Mouse (Mus musculus) liver, embryonic 15.5 days (tissue): ENCODE measurements around the gene Cuta. TPM values are rescaled to one million over a fixed set of nuclear protein-coding genes. Genes with fewer than 3 reads are reported as not detected.
"Not testable (repeated sequence)": the region's sequence is repeated elsewhere in the genome, so short reads cannot be mapped to it uniquely, and the experiment has no call there.

Source experiments
- ATAC-seq: fragments of 200-750 bp; cut with Nextera tagmentation; 2 replicates; pipeline ENCODE4 v1.8.0; 2017; ENCODE audit warnings: moderate number of reproducible peaks, mild to moderate bottlenecking, moderate library complexity; ENCODE audit not compliant: insufficient read depth
- H3K27ac ChIP-seq: fragments of 300-500 bp; sonication (generic); replicated peaks from 2 replicates; pipeline ENCODE4 v1.5.1; 2015; ENCODE audit warnings: mild to moderate bottlenecking, inconsistent platforms
- H3K27me3 ChIP-seq: fragments of 300-500 bp; sonication (generic); 2 replicates; pipeline ENCODE4 v1.6.1; 2015; ENCODE audit warnings: mild to moderate bottlenecking, inconsistent platforms
- H3K36me3 ChIP-seq: fragments of 300-500 bp; sonication (generic); replicated peaks from 2 replicates; pipeline ENCODE4 v1.6.1; 2015; ENCODE audit warnings: moderate library complexity, mild to moderate bottlenecking, inconsistent platforms
- H3K4me1 ChIP-seq: fragments of 300-500 bp; sonication (generic); replicated peaks from 2 replicates; pipeline ENCODE4 v1.6.1; 2015; ENCODE audit warnings: inconsistent platforms
- H3K4me2 ChIP-seq: fragments of 300-500 bp; sonication (generic); 2 replicates; pipeline ENCODE4 v1.6.1; 2015; ENCODE audit warnings: moderate library complexity, mild to moderate bottlenecking, inconsistent platforms
- H3K4me3 ChIP-seq: fragments of 300-500 bp; sonication (generic); replicated peaks from 2 replicates; pipeline ENCODE4 v1.5.1; 2015; ENCODE audit warnings: mild to moderate bottlenecking, inconsistent platforms
- H3K9ac ChIP-seq: fragments of 300-500 bp; sonication (generic); 2 replicates; pipeline ENCODE4 v1.6.1; 2015; ENCODE audit warnings: moderate library complexity, mild to moderate bottlenecking, inconsistent platforms
- H3K9me3 ChIP-seq: fragments of 300-500 bp; sonication (generic); replicated peaks from 2 replicates; pipeline ENCODE4 v1.6.1; 2016; ENCODE audit warnings: inconsistent platforms
- WGBS: fragments of 180-500 bp; shearing (Covaris S2); methylation state at CpG from one replicate; pipeline ENCODE4 v1.1.7; 2015; ENCODE audit warnings: mixed read lengths; ENCODE audit not compliant: insufficient replicate concordance; 5-methylcytosine and 5-hydroxymethylcytosine counted together
- polyA plus RNA-seq: library from polyadenylated mRNA; unstranded; fragments of >200 nt; fragmentation: Nextera tagmentation; extraction: Ambion mirVana; gene quantifications from 2 replicates; pipeline ENCODE4 v1.2.1, GENCODE M21; 2015

The Cuta gene
- 85.9 and 86.7 TPM in 2 replicates for polyA plus RNA-seq

GRCm38 (mm10) chr17:26939178-26939972 lies at the start of gene Cuta:
Gene Cuta, minus strand, starts transcription at chr17:26939569.
- Histone ChIP-seq H3K27ac (peak within 1 kb of the TSS; percentile 96), H3K27me3 (no peaks in the 10 kb centered on the region), H3K4me1 (peaks cover 54% of the 10 kb centered on the region), H3K36me3 (peaks cover 35% of the 10 kb centered on the region), H3K9ac (peak within 1 kb of the TSS; percentile 83), H3K9me3 (no peaks in the 10 kb centered on the region), H3K4me2 (peak within 1 kb of the TSS; percentile 97), H3K4me3 (peak within 1 kb of the TSS; percentile 77)
- under 1% methylated on average over 69 of the region's 70 CpGs for WGBS
- ATAC-seq, result peak; percentile 92

DNA sequence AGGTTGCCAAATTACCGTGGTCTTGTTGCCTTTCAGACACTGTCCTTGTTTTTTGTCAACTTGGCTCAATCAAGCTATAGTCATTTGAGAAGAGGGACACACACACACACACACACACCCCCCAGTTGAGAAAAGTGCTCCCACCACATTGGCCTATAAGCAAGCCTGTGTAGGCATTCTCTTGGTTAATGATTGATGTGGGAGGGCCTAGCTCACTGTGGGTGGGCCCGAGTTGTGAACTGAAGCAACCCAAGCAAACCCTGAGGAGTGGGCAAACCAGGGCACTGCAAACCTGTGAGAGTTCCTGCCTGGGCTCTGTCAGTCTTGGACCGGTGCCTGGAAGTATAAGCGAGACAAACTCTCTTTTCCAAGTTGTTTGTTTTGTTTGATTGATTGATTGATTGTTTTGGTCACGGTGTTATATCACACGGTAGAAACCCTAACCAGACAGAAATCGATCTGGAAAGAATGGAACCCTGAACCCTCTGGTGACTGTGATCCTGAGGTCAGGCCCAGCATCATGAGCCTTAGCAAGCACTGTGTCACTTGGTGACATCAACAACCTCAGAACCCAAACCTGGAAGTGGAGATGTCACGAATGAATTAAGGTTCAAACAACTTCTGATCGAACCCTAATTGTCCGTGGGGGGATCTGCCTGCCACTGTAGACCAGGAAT lies 46.3 kb upstream of the Cuta start:
- Histone ChIP-seq H3K4me1 (0 out of 2 replicates have a peak, but pooled peaks cover 2% of the 10 kb centered on the region), H3K4me2 (no peak overlapping the region; the same call in 1 of the 2 replicates), H3K27me3 (no peaks in the 10 kb centered on the region), H3K27ac (no peak overlapping the region), H3K36me3 (no peaks in the 10 kb centered on the region), H3K9ac (no peak overlapping the region), H3K4me3 (no peak overlapping the region), H3K9me3 (no peaks in the 10 kb centered on the region)
- peak; percentile 73 for ATAC-seq
- 71% methylated on average over 10 of the region's 10 CpGs for WGBS

- ATAC-seq, result no peak
- Histone ChIP-seq H3K4me3 (no peak overlapping the region), H3K4me2 (no peak overlapping the region), H3K9ac (no peak overlapping the region), H3K9me3 (no peaks in the 10 kb centered on the region), H3K4me1 (0 out of 2 replicates have a peak, but pooled peaks cover 4% of the 10 kb centered on the region), H3K36me3 (peaks cover 1% of the 10 kb centered on the region), H3K27me3 (no peaks in the 10 kb centered on the region), H3K27ac (no peak overlapping the region)
- WGBS, result 76% methylated on average over 4 of the region's 4 CpGs
These were observed 44.0 kb upstream of the Cuta start for GRCm38 (mm10) chr17:26983382-26983781.

GRCm38 (mm10) chr17:26981050-26981449 lies 41.7 kb upstream of the Cuta start:
- Histone ChIP-seq H3K27ac (no peak overlapping the region), H3K27me3 (no peaks in the 10 kb centered on the region), H3K4me1 (0 out of 2 replicates have a peak, but pooled peaks cover 7% of the 10 kb centered on the region), H3K9me3 (no peaks in the 10 kb centered on the region), H3K36me3 (peaks cover 21% of the 10 kb centered on the region), H3K4me2 (no peak overlapping the region), H3K4me3 (no peak overlapping the region), H3K9ac (no peak overlapping the region)
- WGBS, result 18% methylated on average over 2 of the region's 2 CpGs
- no peak for ATAC-seq

DNA sequence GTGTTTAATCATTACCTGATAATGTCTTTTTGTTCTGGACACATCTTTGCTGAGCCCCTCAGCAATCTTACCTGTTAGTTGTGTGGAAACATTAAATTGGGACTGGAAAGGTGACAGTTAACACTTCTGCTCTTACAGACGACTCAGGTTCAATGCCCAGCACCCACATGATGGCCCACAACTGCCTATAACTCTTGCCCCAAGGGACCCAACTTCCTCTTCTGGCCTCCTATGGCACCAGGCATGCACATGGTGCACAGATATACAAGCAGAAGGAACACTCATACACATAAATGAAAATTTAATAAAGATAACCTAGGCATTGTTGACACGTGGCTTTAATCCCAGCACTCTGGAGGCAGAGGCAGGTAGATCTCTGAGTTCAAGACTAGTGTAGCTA lies 40.1 kb upstream of the Cuta start:
- WGBS, result 36% methylated on average over 2 of the region's 2 CpGs
- H3K27me3 ChIP-seq, result no peaks in the 10 kb centered on the region
- H3K36me3 ChIP-seq, result peaks cover 37% of the 10 kb centered on the region

DNA sequence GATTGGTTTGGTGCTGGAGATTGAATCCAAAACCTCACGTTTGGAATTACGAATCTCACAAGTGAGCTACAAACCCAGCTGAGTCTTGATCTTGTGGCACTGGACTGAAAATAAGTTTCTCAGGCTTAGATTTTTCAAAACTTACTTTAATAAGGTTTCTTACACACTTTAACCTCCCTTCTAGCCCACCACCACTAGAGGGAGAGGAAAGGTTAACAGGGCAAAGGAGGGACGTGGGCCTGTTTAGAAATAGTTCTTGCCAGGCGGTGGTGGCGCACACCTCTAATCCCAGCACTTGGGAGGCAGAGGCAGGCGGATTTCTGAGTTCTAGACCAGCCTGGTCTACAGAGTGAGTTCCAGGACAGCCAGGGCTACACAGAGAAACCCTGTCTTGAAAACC lies 38.0 kb upstream of the Cuta start:
- H3K9me3 ChIP-seq, H3K4me2 ChIP-seq, ATAC-seq, H3K27me3 ChIP-seq, H3K9ac ChIP-seq, H3K4me3 ChIP-seq, H3K27ac ChIP-seq: not testable (repeated sequence)
- Histone ChIP-seq H3K36me3 (peaks cover 38% of the 10 kb centered on the region), H3K4me1 (peaks cover 35% of the 10 kb centered on the region)
- 74% methylated on average over 6 of the region's 6 CpGs for WGBS

More for the DNA sequence above, 40.1 kb upstream of the Cuta start:
- H3K27ac ChIP-seq, result no peak overlapping the region
- peaks cover 20% of the 10 kb centered on the region for H3K4me1 ChIP-seq
- no peak for ATAC-seq
- no peak overlapping the region for H3K9ac ChIP-seq
- H3K9me3 ChIP-seq, result no peaks in the 10 kb centered on the region
- H3K4me3 ChIP-seq, result no peak overlapping the region
- no peak overlapping the region for H3K4me2 ChIP-seq

DNA sequence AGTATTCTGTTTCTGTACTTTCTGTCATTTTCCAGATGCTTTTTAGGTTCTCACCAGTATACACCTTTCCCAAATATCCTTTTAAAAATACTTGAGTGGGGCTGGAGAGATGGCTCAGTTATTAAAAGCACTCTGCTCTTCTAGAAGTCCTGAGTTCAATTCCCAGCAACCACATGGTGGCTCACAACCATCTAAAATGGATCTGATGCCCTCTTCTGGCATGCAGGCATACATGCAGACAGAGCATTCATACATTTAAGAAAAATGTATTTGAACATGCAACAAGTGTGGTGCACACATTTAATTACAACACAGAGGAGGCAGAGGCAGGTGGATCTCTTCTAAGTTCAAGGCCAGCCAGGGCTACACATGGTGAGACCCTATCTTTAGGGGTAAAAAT lies 36.0 kb upstream of the Cuta start:
- no peak for ATAC-seq
- Histone ChIP-seq H3K27ac (no peak overlapping the region), H3K9me3 (no peaks in the 10 kb centered on the region), H3K4me3 (no peak overlapping the region), H3K9ac (no peak overlapping the region), H3K27me3 (no peaks in the 10 kb centered on the region), H3K36me3 (peaks cover 38% of the 10 kb centered on the region), H3K4me2 (0 out of 2 replicates have a peak overlapping the region, but pooled peaks have one; percentile 9), H3K4me1 (peaks cover 51% of the 10 kb centered on the region)

DNA sequence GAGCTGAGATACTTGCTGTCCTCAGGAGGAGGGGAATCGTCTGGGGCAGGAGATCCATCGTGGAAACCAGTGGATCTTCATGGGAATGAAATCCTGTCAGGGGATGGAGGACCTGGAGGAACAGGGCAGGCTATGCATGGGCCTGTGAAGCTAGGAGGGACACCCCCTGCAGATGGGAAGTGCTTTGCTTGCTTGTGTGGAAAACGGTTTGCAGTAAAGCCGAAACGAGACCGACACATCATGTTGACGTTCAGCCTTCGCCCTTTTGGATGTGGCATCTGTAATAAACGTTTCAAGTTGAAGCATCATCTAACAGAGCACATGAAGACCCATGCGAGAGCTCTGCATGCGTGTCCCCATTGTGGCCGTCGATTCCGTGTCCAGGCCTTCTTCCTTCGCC lies 35.2 kb upstream of the Cuta start:
- H3K27me3 ChIP-seq, result no peaks in the 10 kb centered on the region
- H3K4me2 ChIP-seq, result peak overlapping the region; percentile 98
- no peak overlapping the region; the same call in 1 of the 2 replicates for H3K4me3 ChIP-seq
- H3K9ac ChIP-seq, result 0 out of 2 replicates have a peak overlapping the region, but pooled peaks have one; percentile 79
- H3K27ac ChIP-seq, result no peak overlapping the region
- peaks cover 51% of the 10 kb centered on the region for H3K4me1 ChIP-seq
- WGBS, result 84% methylated on average over 15 of the region's 15 CpGs
- H3K9me3 ChIP-seq, result no peaks in the 10 kb centered on the region
- peaks cover 38% of the 10 kb centered on the region for H3K36me3 ChIP-seq
- ATAC-seq, result no peak

GRCm38 (mm10) chr17:26972703-26973574 lies 33.6 kb upstream of the Cuta start, which contains the start of gene Zbtb9:
Gene Zbtb9, plus strand, starts transcription at chr17:26973167.
- no peaks in the 10 kb centered on the region for H3K9me3 ChIP-seq
- peaks cover 33% of the 10 kb centered on the region for H3K36me3 ChIP-seq
- peaks cover 51% of the 10 kb centered on the region for H3K4me1 ChIP-seq
- H3K27ac ChIP-seq, result peak within 1 kb of the TSS; percentile 84
- under 1% methylated on average over 75 of the region's 75 CpGs for WGBS
- H3K4me3 ChIP-seq, result peak within 1 kb of the TSS; percentile 84
- H3K9ac ChIP-seq, result peak within 1 kb of the TSS; percentile 88
- ATAC-seq, result peak; percentile 99
- no peaks in the 10 kb centered on the region for H3K27me3 ChIP-seq
- peak within 1 kb of the TSS; percentile 98 for H3K4me2 ChIP-seq

DNA sequence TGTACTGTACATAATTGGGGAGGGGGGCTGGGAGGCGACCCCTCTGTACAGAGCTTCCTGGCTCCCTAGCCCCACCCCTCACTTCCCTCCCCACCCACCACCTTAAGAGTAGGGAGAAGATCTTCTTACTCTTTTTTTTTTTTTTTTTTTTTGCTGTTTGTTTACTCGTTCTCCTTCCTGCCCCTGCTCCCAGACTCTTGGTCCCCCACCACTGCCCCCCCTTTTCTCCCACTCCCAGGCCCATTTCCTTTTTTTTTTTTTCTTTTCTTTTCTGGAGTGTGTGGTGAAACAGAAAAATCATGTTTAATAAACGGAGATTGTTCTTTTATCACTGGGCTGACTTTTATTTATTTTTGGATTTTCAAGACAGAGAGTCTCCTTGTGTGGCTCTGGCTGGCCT lies 32.7 kb upstream of the Cuta start:
- no peak for ATAC-seq
- Histone ChIP-seq H3K27ac (peak overlapping the region; percentile 84), H3K27me3 (no peaks in the 10 kb centered on the region), H3K36me3 (peaks cover 27% of the 10 kb centered on the region), H3K4me1 (peaks cover 51% of the 10 kb centered on the region), H3K9ac (peak overlapping the region; percentile 88), H3K4me3 (peak overlapping the region; percentile 84), H3K9me3 (no peaks in the 10 kb centered on the region), H3K4me2 (peak overlapping the region; percentile 98)
- 0% methylated on average over 3 of the region's 3 CpGs for WGBS
